Mouse (Mus musculus) C2C12 (cell line): ENCODE results near the gene Ptgfrn. TPM values are rescaled to one million over a fixed set of nuclear protein-coding genes. Genes with fewer than 3 reads are reported as not detected.

ENCODE experiments used
- H3K27me3 ChIP-seq: one replicate; pipeline ENCODE4 v1.6.1; 2011; ENCODE audit not compliant: control insufficient read depth, insufficient read depth, insufficient read length
- H3K36me3 ChIP-seq: one replicate; pipeline ENCODE4 v1.6.1; 2011; ENCODE audit not compliant: control insufficient read depth, insufficient read depth
- H3K4me3 ChIP-seq: one replicate; pipeline ENCODE4 v1.5.1; 2011; ENCODE audit warnings: mild to moderate bottlenecking, control low read depth; ENCODE audit not compliant: poor library complexity, insufficient read depth, severe bottlenecking
- H3K79me2 ChIP-seq: one replicate; pipeline ENCODE4 v1.6.1; 2011; ENCODE audit not compliant: control insufficient read depth, insufficient read depth
- H3K79me3 ChIP-seq: one replicate; pipeline ENCODE4 v1.6.1; 2011; ENCODE audit warnings: low read depth, control low read depth
- H3ac ChIP-seq: one replicate; pipeline ENCODE3; 2011; ENCODE audit warnings: low read depth; ENCODE audit not compliant: control insufficient read depth, insufficient read length
- CEBPB ChIP-seq: IDR thresholded peaks from one replicate; pipeline ENCODE4 v1.6.1; 2011; ENCODE audit warnings: low read depth, mild to moderate bottlenecking, control low read depth, moderate library complexity
- CTCF ChIP-seq: IDR thresholded peaks from one replicate; pipeline ENCODE4 v1.5.1; 2011; ENCODE audit not compliant: control insufficient read depth, insufficient read depth, insufficient read length
- FOSL1 ChIP-seq: IDR thresholded peaks from one replicate; pipeline ENCODE4 v1.8.0; 2011; ENCODE audit warnings: mild to moderate bottlenecking, low read length; ENCODE audit not compliant: poor library complexity, insufficient read depth, severe bottlenecking
- MAX ChIP-seq: IDR thresholded peaks from one replicate; pipeline ENCODE4 v1.6.1; 2011; ENCODE audit warnings: mild to moderate bottlenecking, control low read depth
- MYOD1 ChIP-seq: IDR thresholded peaks from one replicate; pipeline ENCODE4 v1.6.1; 2011; ENCODE audit warnings: low read depth; ENCODE audit not compliant: control insufficient read depth, insufficient read length
- MYOG ChIP-seq: IDR thresholded peaks from one replicate; pipeline ENCODE4 v1.6.1; 2011; ENCODE audit not compliant: control insufficient read depth, insufficient read length; ENCODE audit errors: extremely low read depth
- USF1 ChIP-seq: IDR thresholded peaks from one replicate; pipeline ENCODE4 v1.6.1; 2011; ENCODE audit warnings: low read depth, mild to moderate bottlenecking, control low read depth, moderate library complexity
- polyA plus RNA-seq: library from polyadenylated mRNA; unstranded; fragments of >200 nt; fragmentation: generic; extraction: Trizol; gene quantifications from one replicate; pipeline ENCODE4 v1.2.1, GENCODE M21; 2012; ENCODE audit warnings: missing spikeins

Ptgfrn gene
- polyA plus RNA-seq, 1 experiment: 42.8 TPM

GRCm38 (mm10) chr3:101075866-101076265 lies 34.2 kb downstream of the Ptgfrn start:
- TF ChIP-seq FOSL1: peak; percentile 21
- TF ChIP-seq CEBPB: no peak
- Histone ChIP-seq H3ac (no peak overlapping the region), H3K79me2 (no peaks in the 10 kb centered on the region), H3K4me3 (no peak overlapping the region), H3K36me3 (peaks cover 7% of the 10 kb centered on the region), H3K79me3 (no peaks in the 10 kb centered on the region), H3K27me3 (no peaks in the 10 kb centered on the region)

- peaks cover 6% of the 10 kb centered on the region for H3K36me3 ChIP-seq
- no peaks in the 10 kb centered on the region for H3K79me2 ChIP-seq
- no peak overlapping the region for H3ac ChIP-seq
- TF ChIP-seq CEBPB (no peak), MAX (no peak), FOSL1 (no peak), MYOD1 (no peak), MYOG (no peak), USF1 (no peak), CTCF (no peak)
- no peaks in the 10 kb centered on the region for H3K27me3 ChIP-seq
- no peak overlapping the region for H3K4me3 ChIP-seq
- H3K79me3 ChIP-seq: no peaks in the 10 kb centered on the region
Observed at GRCm38 (mm10) chr3:101073384-101073783, 36.7 kb downstream of the Ptgfrn start.

- TF ChIP-seq MAX (no peak), MYOG (no peak), CTCF (no peak), USF1 (no peak)
- H3K36me3 ChIP-seq: peaks cover 6% of the 10 kb centered on the region
Observed at GRCm38 (mm10) chr3:101072506-101073215, 37.4 kb downstream of the Ptgfrn start.

GRCm38 (mm10) chr3:101071576-101071975 lies 38.5 kb downstream of the Ptgfrn start:
- H3K27me3 ChIP-seq: no peaks in the 10 kb centered on the region
- no peak overlapping the region for H3ac ChIP-seq
- no peak overlapping the region for H3K4me3 ChIP-seq
- H3K36me3 ChIP-seq: peaks cover 6% of the 10 kb centered on the region
- H3K79me2 ChIP-seq: no peaks in the 10 kb centered on the region
- no peaks in the 10 kb centered on the region for H3K79me3 ChIP-seq
- TF ChIP-seq USF1 (no peak), FOSL1 (no peak)

More at GRCm38 (mm10) chr3:101072506-101073215, 37.4 kb downstream of the Ptgfrn start:
- Histone ChIP-seq H3K27me3 (no peaks in the 10 kb centered on the region), H3K79me3 (no peaks in the 10 kb centered on the region), H3K4me3 (no peak overlapping the region), H3ac (no peak overlapping the region), H3K79me2 (no peaks in the 10 kb centered on the region)

GRCm38 (mm10) chr3:101070796-101071235 lies 39.3 kb downstream of the Ptgfrn start:
- TF ChIP-seq MYOG (no peak), MYOD1 (no peak), USF1 (no peak), FOSL1 (no peak), MAX (no peak), CTCF (no peak)
- no peaks in the 10 kb centered on the region for H3K79me3 ChIP-seq
- no peak overlapping the region for H3K4me3 ChIP-seq
- H3K27me3 ChIP-seq: no peaks in the 10 kb centered on the region
- peaks cover 6% of the 10 kb centered on the region for H3K36me3 ChIP-seq
- no peaks in the 10 kb centered on the region for H3K79me2 ChIP-seq
- no peak overlapping the region for H3ac ChIP-seq

GRCm38 (mm10) chr3:101070230-101070795 lies 39.8 kb downstream of the Ptgfrn start:
- no peaks in the 10 kb centered on the region for H3K79me3 ChIP-seq
- H3K36me3 ChIP-seq: peaks cover 6% of the 10 kb centered on the region
- TF ChIP-seq MYOD1 (peak; percentile 90), MAX (peak; percentile 47), CTCF (no peak), MYOG (no peak), FOSL1 (peak; percentile 69), USF1 (no peak), CEBPB (peak; percentile 65)
- H3ac ChIP-seq: no peak overlapping the region
- no peaks in the 10 kb centered on the region for H3K79me2 ChIP-seq
- no peaks in the 10 kb centered on the region for H3K27me3 ChIP-seq
- H3K4me3 ChIP-seq: no peak overlapping the region
